Mouse (Mus musculus) small intestine, adult 2 months (tissue): Measurements from ENCODE around the gene Neu4. TPM values are rescaled to one million over a fixed set of nuclear protein-coding genes. Genes with fewer than 3 reads are reported as not detected.
"Not testable (repeated sequence)": the region's sequence is repeated elsewhere in the genome, so short reads cannot be mapped to it uniquely, and the experiment has no call there.

ENCODE experiments used
- H3K27ac ChIP-seq: fragments of 200-500 bp; 2 replicates; pipeline ENCODE4 v1.5.1; 2012; ENCODE audit warnings: low read depth, low read length, control low read depth, inconsistent platforms; ENCODE audit not compliant: insufficient read depth
- H3K27me3 ChIP-seq: fragments of 200-500 bp; 2 replicates; pipeline ENCODE4 v1.6.1; 2012; ENCODE audit warnings: mild to moderate bottlenecking, moderate library complexity, low read length, inconsistent platforms; ENCODE audit not compliant: control insufficient read depth, insufficient read depth
- H3K36me3 ChIP-seq: fragments of 200-500 bp; 2 replicates; pipeline ENCODE4 v1.6.1; 2012; ENCODE audit warnings: mild to moderate bottlenecking, low read length, control low read depth, inconsistent platforms; ENCODE audit not compliant: control insufficient read depth, insufficient read depth
- H3K4me1 ChIP-seq: fragments of 200-500 bp; 2 replicates; pipeline ENCODE4 v1.6.1; 2012; ENCODE audit warnings: low read length, inconsistent platforms, mixed read lengths; ENCODE audit not compliant: control insufficient read depth, insufficient read depth, insufficient read length
- H3K4me3 ChIP-seq: fragments of 200-500 bp; 2 replicates; pipeline ENCODE4 v1.5.1; 2012; ENCODE audit warnings: low read depth, mild to moderate bottlenecking, control low read depth, inconsistent platforms, low read length, moderate library complexity
- CTCF ChIP-seq: fragments of 200-500 bp; IDR thresholded peaks from 2 replicates; pipeline ENCODE4 v1.5.1; 2012; ENCODE audit warnings: low read depth, mild to moderate bottlenecking, control low read depth, inconsistent platforms, low read length, moderate library complexity, mixed read lengths; ENCODE audit not compliant: insufficient replicate concordance, insufficient read length; ENCODE audit errors: extremely low read depth
- POLR2A ChIP-seq: fragments of 200-500 bp; IDR thresholded peaks from 2 replicates; pipeline ENCODE4 v1.6.1; 2012; ENCODE audit warnings: low read depth, mild to moderate bottlenecking, control low read depth, inconsistent platforms, low read length, moderate library complexity
- WGBS: fragments of 180-500 bp; shearing (Covaris S2); methylation state at CpG from one replicate; pipeline ENCODE4 v1.1.7; 2018; 5-methylcytosine and 5-hydroxymethylcytosine counted together
- polyA plus RNA-seq: library from polyadenylated mRNA; depleted of rRNA; stranded (reverse); fragments of >200 nt; gene quantifications from 2 replicates; pipeline ENCODE4 v1.2.3, GENCODE M21; 2012; rRNA removed

The Neu4 gene
- polyA plus RNA-seq, result not detected in 2 replicates

GRCm38 (mm10) chr1:94020151-94020550, at the start of gene Neu4:
Gene Neu4 (plus strand): TSS chr1:94020451.
- Histone ChIP-seq H3K27ac (no peak within 1 kb of the TSS), H3K36me3 (no peaks in the 10 kb centered on the region), H3K4me1 (no peaks in the 10 kb centered on the region), H3K4me3 (no peak within 1 kb of the TSS), H3K27me3 (no peaks in the 10 kb centered on the region)
- whole genome bisulfite sequencing, result 79% methylated on average over 6 of the region's 6 CpGs
- TF ChIP-seq CTCF (no peak), POLR2A (no peak)

- not testable (repeated sequence) for H3K27ac ChIP-seq, H3K4me1 ChIP-seq, H3K4me3 ChIP-seq, H3K36me3 ChIP-seq, H3K27me3 ChIP-seq
- WGBS, result no CpG with 5 or more reads among the region's 4 CpGs
Measured at GRCm38 (mm10) chr1:93970797-93971196, 49.5 kb upstream of the Neu4 start.

GRCm38 (mm10) chr1:93975764-93976163, 44.5 kb upstream of the Neu4 start:
- WGBS, result 68% methylated on average over 2 of the region's 4 CpGs
- H3K4me3 ChIP-seq, H3K27ac ChIP-seq, H3K4me1 ChIP-seq, H3K27me3 ChIP-seq, H3K36me3 ChIP-seq: not testable (repeated sequence)

DNA sequence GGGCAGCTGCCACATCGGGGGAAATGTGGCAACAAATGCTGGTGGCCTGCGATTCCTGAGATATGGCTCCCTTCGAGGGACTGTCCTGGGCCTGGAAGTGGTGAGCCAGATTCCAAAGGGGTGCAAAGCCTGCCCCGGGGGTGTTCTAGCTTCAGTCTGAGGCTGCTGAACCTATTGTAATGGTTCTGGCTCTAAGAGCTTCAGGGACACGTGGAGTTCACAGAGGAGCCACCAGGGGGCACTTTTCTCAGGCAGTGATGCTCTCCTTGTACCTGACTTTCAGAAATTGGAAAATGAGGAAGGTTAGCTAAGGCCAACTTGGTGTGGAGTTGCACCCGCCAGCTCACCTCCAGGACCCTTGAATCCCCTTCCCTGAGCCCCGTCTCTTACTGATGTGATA, 42.0 kb upstream of the Neu4 start:
- H3K27ac ChIP-seq, H3K4me1 ChIP-seq, H3K27me3 ChIP-seq, H3K36me3 ChIP-seq, H3K4me3 ChIP-seq: not testable (repeated sequence)
- no CpG with 5 or more reads among the region's 7 CpGs for WGBS

DNA sequence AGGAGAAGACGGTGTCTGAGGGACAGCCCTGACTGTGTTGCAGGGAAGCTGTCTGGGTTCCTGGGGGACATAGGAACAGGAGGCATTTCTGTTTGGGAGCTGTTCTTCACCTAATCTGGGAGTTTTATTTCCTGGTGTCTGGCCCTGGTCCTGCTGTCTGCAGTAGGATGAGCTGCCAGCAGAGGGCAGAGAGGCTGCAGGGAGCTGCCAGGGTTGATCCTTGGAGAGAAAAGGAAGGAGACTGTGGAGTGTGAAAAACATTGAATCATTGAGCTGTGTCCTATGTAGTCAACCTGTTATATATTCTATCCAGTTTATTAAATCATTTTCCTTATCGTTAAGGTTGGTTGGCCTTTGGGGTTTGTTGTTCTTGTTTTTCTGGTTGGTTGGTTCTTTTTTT, 39.3 kb upstream of the Neu4 start:
- no CpG with 5 or more reads among the region's 2 CpGs for WGBS
- not testable (repeated sequence) for H3K4me1 ChIP-seq, H3K36me3 ChIP-seq, H3K27ac ChIP-seq, H3K27me3 ChIP-seq, H3K4me3 ChIP-seq

DNA sequence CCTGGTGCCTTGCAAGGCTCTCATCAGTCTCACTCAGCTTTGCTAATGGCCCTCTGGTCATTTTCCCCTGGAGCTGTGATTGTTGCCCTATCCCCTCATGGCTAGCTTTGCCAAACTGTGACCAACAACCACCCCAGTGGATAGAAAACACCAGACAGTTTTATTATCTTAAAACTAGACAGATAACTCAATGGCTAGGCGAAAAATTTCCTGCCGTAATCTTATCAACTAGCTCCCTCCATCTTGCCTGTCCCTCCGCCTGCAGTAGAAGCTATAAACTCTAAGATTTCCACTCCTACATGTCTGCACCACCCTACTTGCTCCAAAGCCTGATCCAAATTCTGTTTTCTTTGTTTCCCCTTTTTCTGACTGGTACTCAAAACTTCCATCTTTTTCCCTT, 34.1 kb upstream of the Neu4 start:
- H3K4me1 ChIP-seq, result no peaks in the 10 kb centered on the region
- H3K4me3 ChIP-seq, result no peak overlapping the region
- no peak overlapping the region for H3K27ac ChIP-seq
- WGBS, result 57% methylated on average over 3 of the region's 3 CpGs
- H3K36me3 ChIP-seq, result no peaks in the 10 kb centered on the region
- no peaks in the 10 kb centered on the region for H3K27me3 ChIP-seq
- TF ChIP-seq POLR2A (no peak), CTCF (no peak)

DNA sequence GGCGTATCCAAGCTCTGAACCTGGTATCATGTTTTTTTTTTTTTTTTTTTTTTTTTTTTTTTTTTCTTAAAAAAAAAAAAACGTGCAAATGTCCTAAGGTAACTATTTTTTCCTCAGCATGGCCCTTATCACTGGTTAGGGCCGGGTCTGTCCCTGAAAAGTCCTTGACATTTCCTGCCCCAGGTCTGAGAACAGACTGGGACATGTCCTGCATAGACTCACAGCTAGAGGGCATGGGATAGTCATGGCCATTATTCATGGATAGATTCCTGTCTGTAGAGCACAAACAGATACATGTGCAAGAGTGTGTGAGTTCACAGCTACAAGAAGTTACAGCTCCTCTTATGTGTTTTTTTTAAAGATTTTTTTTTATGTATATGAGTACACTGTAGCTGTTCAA, 31.5 kb upstream of the Neu4 start:
- 59% methylated on average over 3 of the region's 3 CpGs for WGBS
- H3K27me3 ChIP-seq, result no peaks in the 10 kb centered on the region
- no peaks in the 10 kb centered on the region for H3K4me1 ChIP-seq
- no peak for TF ChIP-seq POLR2A
- TF ChIP-seq CTCF, result no peak
- no peak overlapping the region for H3K27ac ChIP-seq
- H3K4me3 ChIP-seq, result no peak overlapping the region
- no peaks in the 10 kb centered on the region for H3K36me3 ChIP-seq

DNA sequence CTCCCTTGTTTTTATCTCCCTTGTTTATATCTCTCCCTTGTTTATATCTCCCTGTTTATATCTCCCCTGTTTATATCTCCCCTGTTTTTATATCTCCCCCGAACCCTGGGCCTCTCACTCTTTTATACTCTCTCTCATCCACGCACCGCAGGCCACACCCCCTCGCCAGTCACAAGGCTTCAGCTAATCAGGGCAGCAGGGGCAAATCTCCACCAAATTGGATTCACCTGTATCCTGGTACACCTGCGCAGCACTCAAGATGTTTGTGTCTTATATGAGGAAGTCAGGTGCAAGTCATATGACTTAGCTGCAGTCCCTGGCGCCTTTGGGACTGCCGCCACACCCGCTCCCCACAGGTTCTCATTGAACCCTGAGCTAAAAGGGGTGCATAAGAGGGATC, 30.0 kb upstream of the Neu4 start, which contains the start of gene Gal3st2c:
Gene Gal3st2c (plus strand): TSS at position 301 of the 400 bp plus-strand sequence.
- not testable (repeated sequence) for H3K4me1 ChIP-seq, H3K27ac ChIP-seq, H3K36me3 ChIP-seq, H3K4me3 ChIP-seq, H3K27me3 ChIP-seq
- WGBS, result 68% methylated on average over 7 of the region's 8 CpGs

DNA sequence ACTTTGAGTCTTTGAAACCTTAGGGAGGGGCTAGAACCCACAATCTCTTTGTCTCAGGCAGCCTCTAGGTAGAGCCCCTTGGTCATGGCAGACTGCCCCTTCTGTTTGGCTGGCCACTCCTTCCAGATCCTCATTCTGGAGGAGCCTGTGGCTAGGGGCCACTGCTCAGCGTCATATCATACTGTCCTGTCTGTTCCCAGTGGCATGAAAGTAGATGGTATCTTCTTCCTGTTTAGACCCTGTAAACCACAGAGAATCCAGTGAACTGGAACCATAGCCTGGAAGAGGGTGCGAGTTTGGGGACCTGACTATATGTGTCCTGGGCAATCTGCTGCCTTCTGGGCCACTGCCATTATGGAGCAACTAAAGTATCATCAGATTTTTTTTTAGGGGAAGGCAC, 29.2 kb upstream of the Neu4 start:
- H3K27me3 ChIP-seq, H3K36me3 ChIP-seq: not testable (repeated sequence)
- 80% methylated on average over 2 of the region's 2 CpGs for WGBS

GRCm38 (mm10) chr1:93991491-93991890, 28.8 kb upstream of the Neu4 start:
- not testable (repeated sequence) for H3K4me3 ChIP-seq, H3K4me1 ChIP-seq, H3K27me3 ChIP-seq, H3K36me3 ChIP-seq, H3K27ac ChIP-seq
- WGBS, result 71% methylated on average over 3 of the region's 3 CpGs

More for the DNA sequence above, 29.2 kb upstream of the Neu4 start:
- not testable (repeated sequence) for H3K27ac ChIP-seq, H3K4me3 ChIP-seq, H3K4me1 ChIP-seq
